Mouse (Mus musculus) E14TG2a.4 (cell line): ENCODE measurements at regions not wholly inside any gene's neighbourhood (a gene's known extent, or its start where the extent isn't known, plus 50 kb on each side); places are given as distances from the start of the nearest gene placed in this dataset.

Experiments used
- CTCF ChIP-seq: conservative IDR thresholded peaks from 2 replicates; pipeline ENCODE4 v1.5.1; 2014; ENCODE audit warnings: low read length
- NANOG ChIP-seq: IDR thresholded peaks from 2 replicates; pipeline ENCODE4 v1.6.1; 2014; ENCODE audit warnings: borderline replicate concordance, low read length, mixed read lengths

DNA sequence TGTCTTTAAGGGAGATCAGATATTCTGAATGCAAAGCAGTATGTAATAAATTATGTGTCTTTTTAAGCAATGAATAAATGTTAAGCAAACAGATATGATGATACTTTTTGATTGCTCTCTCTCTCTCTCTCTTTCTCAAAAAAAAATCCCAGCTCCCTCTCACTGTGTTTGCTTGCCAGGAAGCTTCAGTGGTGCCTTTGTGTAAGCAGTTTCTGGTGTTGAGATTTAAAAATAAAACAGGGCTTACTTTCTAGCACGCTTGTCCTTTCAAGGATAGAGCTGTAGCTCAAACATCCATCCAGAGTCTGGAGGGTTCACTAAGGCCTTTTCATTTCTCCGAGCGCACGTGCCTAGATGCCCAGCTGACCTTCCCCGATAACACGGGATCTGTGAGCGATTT is 447.8 kb downstream of the Lrig3 start:
- TF ChIP-seq CTCF (no peak), NANOG (no peak)
